Mouse (Mus musculus): Measurements from ENCODE around the gene Gm14214.

DNA sequence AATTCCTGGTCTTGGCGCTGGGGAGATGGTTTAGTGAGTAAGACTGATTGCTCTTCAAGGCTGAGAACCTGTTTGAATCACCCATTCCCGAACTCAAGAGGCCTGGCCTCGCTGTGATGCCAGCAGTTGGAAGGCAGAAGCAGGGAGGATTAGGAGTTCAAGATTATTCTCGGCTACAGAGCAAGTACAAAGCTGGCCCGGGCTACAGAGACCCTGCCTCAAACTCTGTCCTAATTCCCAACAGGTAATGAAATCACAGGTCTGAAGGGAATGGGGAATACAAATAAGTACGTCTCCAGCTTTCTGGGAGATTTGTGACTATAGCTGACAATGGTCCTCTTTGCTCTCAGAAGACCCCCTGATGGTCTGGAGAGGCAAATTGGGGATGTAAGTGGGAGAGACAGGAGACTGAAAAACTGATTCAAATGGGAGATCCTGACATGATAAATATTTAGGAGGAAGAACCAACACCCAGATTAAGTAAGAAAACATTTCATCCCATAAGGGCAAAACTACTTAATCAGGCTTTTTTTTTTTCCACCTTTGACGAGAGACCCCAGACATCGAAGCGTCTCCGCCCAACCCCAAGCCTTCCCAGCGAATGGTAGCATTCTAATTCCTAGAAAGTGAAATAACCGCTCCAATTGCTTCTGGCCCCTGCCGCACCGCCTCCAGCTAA, 20.3 kb upstream of the Gm14214 start:
- TF ChIP-seq CTCF (IDR thresholded peaks at IDR 0.05; ENCODE audit: low read depth, low read length) (no peak), GATA1 (IDR thresholded peaks at IDR 0.05; ENCODE audit: borderline replicate concordance, low read length) (no peak), POLR2AphosphoS5 (IDR thresholded peaks at IDR 0.05; ENCODE audit: insufficient replicate concordance, low read depth, low read length) (no peak)

Measured in G1E (cell line).